Comparison of ENCODE assay signal across 28 mouse cellular contexts in genomic region chr4:148274671-148275070, GRCm38 (mm10). TPM values are rescaled to one million over a fixed set of nuclear protein-coding genes. Genes with fewer than 3 reads are reported as not detected.
"Had no signal": no experiment of that assay in that cellular context is flagged by ENCODE, and none has a peak within 500 bp of the region (broad histone marks: within the 10 kb centered on the region; RNA-seq: fewer than 3 reads in every experiment).

No protein-coding gene starts in this region.

- H3K4me1 ChIP-seq: heart, embryonic 13.5 days; heart, embryonic 15.5 days; liver, embryonic 12.5 days had no signal

- H3K36me3 ChIP-seq: heart, embryonic 13.5 days; heart, embryonic 15.5 days; kidney, embryonic 15.5 days; limb, embryonic 13.5 days; limb, embryonic 15.5 days; liver, embryonic 12.5 days had no signal

- DNase-seq: gastrocnemius, adult 2 months; gastrocnemius, postnatal 10 days; gastrocnemius, postnatal 25 days; heart, adult 18-20 months; heart, postnatal 14 days; heart, postnatal 36 days; kidney, adult 11 months; kidney, adult 2 months; kidney, adult 9 months; kidney, postnatal 14 days; kidney, postnatal 36 days; layer of hippocampus, adult 9-11 months; layer of hippocampus, postnatal 36 days; left cerebral cortex, postnatal 4 days had no signal

- H3K4me3 ChIP-seq: gastrocnemius, adult 2 months; heart, embryonic 13.5 days; heart, embryonic 15.5 days; hindbrain, embryonic 13.5 days; hindbrain, embryonic 15.5 days; kidney, embryonic 15.5 days; limb, embryonic 13.5 days; limb, embryonic 15.5 days; liver, embryonic 12.5 days had no signal

- H3K9me3 ChIP-seq: heart, embryonic 13.5 days; heart, embryonic 15.5 days; hindbrain, embryonic 13.5 days; hindbrain, embryonic 15.5 days; kidney, embryonic 15.5 days; limb, embryonic 13.5 days; limb, embryonic 15.5 days; liver, embryonic 12.5 days had no signal

- H3K9ac ChIP-seq: heart, embryonic 13.5 days; heart, embryonic 15.5 days; hindbrain, embryonic 13.5 days; hindbrain, embryonic 15.5 days; kidney, embryonic 15.5 days; limb, embryonic 13.5 days; limb, embryonic 15.5 days; liver, embryonic 12.5 days; liver, embryonic 14.5 days had no signal

- H3K27ac ChIP-seq: gastrocnemius, adult 2 months; heart, embryonic 13.5 days; heart, embryonic 15.5 days; hindbrain, embryonic 13.5 days; hindbrain, embryonic 15.5 days; hindbrain, postnatal 0 days; kidney, embryonic 15.5 days; kidney, postnatal 0 days; limb, embryonic 13.5 days; limb, embryonic 15.5 days; liver, embryonic 12.5 days; liver, embryonic 14.5 days had no signal

- H3K4me2 ChIP-seq: heart, embryonic 11.5 days; heart, embryonic 13.5 days; heart, embryonic 15.5 days; hindbrain, embryonic 13.5 days; hindbrain, embryonic 15.5 days; kidney, embryonic 15.5 days; limb, embryonic 13.5 days; limb, embryonic 15.5 days; liver, embryonic 12.5 days had no signal

- ATAC-seq: hindbrain, postnatal 0 days; intestine, embryonic 16.5 days; liver, embryonic 12.5 days had no signal

RNA-seq across cellular contexts. Expression of gene Disp3, which starts 13.1 kb away (rescaled TPM):
- polyA plus RNA-seq: heart, embryonic 11.5 days; heart, embryonic 15.5 days; liver, adult 2 months; liver, embryonic 14.5 days had no signal
